Mouse (Mus musculus): ENCODE data around the gene Btbd35f15. TPM values are rescaled to one million over a fixed set of nuclear protein-coding genes. Genes with fewer than 3 reads are reported as not detected.
"Not testable (repeated sequence)": the region's sequence is repeated elsewhere in the genome, so short reads cannot be mapped to it uniquely, and the experiment has no call there.

Btbd35f15 gene
- not detected in 2 replicates for polyA plus RNA-seq (2015; fragmentation: Nextera tagmentation; extraction: Ambion mirVana)

DNA sequence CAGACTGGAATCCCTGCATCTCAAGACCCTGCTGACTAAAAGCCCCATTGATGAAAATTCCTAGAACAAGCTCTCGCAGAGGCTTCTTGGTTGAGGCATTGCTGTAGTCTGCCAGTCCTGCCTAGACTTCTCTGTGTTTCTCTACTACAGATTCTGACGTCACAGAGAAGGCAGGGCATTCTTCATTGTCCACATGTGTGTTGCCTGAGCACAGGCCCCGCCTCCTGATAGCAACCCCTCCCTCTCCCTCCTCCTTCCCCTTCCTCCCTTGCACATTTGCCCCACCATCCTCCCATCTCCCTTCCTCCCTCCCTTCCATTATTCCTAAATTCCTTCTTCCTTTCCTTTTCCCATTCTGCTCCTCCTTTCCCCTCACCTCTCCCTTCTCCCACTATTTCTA is at the start of gene Btbd35f15:
TSS of gene Btbd35f15 (minus strand) at position 101 of the 400 bp plus-strand sequence.
- not testable (repeated sequence) for H3K27me3 ChIP-seq (ENCODE audit: control insufficient read depth, insufficient read depth, low read depth, low read length); H3K4me3 ChIP-seq (ENCODE audit: low read depth, low read length); H3K4me2 ChIP-seq (ENCODE audit: low read depth, low read length); H3K9me3 ChIP-seq (replicated peaks; ENCODE audit: control insufficient read depth, low read length); ATAC-seq (ENCODE audit: low read depth); H3K36me3 ChIP-seq (ENCODE audit: control insufficient read depth, insufficient read depth); H3K27ac ChIP-seq (ENCODE audit: low read length); H3K4me1 ChIP-seq (ENCODE audit: control insufficient read depth, low read depth, low read length); H3K9ac ChIP-seq (ENCODE audit: low read depth, low read length)
- WGBS (ENCODE audit: insufficient replicate concordance) = no CpG with 5 or more reads among the region's 3 CpGs

Other genes with a start within 250 kb of the Btbd35f15 start
- gene Btbd35f13, start 79.9 kb upstream of the Btbd35f15 start, polyA plus RNA-seq (2015; fragmentation: Nextera tagmentation; extraction: Ambion mirVana) = not detected in 2 replicates
- not detected in 2 replicates for gene Btbd35f14, start 125.0 kb upstream of the Btbd35f15 start, polyA plus RNA-seq (2015; fragmentation: Nextera tagmentation; extraction: Ambion mirVana)

Data from liver, embryonic 16.5 days (tissue).